Mouse (Mus musculus): ENCODE data around the gene Nup210l.

The Nup210l gene

GRCm38 (mm10) chr3:90103938-90104337 lies at the start of gene Nup210l:
Nup210l (plus strand) TSS chr3:90104132.
- DNase-seq = no peak

GRCm38 (mm10) chr3:90061549-90061948 lies 42.4 kb upstream of the Nup210l start:
- DNase-seq = no peak

- DNase-seq = peak; percentile 41
Observed at GRCm38 (mm10) chr3:90062539-90062938, 41.4 kb upstream of the Nup210l start.

DNA sequence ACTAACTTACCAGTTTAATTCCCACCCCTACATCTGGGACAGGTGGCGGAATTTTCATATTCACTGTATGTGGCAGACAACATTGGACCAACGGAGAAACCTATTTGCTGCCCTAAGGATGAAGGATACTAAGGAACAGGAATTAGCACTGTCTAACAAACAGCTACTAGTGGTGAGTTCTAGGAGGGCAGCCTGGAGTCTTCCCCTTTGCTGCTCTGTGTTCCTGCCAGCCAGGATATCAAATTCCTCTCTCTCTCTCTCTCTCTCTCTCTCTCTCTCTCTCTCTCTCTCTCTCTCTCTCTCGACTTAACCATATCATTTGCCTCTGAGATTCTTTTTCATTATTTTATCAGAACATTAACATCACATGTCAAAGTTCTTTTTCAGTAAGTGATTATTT lies 39.5 kb upstream of the Nup210l start:
- DNase-seq = no peak

DNA sequence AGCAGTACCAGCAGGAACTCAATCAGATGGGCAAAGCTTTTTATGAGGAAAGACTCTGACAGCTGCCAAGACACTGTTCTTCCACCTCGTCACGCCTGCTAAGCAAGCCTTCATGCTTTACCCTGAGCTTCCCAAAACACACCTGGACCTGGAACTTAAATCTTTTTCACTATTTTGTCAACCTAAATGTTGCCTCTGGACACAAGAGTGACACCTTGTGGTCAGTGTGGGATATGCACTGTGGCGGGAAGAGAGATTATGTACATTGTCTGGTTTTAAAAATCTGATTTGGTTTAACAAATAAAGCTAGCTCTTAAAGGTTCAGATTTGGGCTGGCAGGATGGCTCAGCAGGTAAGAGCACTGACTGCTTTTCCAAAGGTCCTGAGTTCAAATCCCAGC lies 38.4 kb upstream of the Nup210l start:
- peak; percentile 68 for DNase-seq

DNA sequence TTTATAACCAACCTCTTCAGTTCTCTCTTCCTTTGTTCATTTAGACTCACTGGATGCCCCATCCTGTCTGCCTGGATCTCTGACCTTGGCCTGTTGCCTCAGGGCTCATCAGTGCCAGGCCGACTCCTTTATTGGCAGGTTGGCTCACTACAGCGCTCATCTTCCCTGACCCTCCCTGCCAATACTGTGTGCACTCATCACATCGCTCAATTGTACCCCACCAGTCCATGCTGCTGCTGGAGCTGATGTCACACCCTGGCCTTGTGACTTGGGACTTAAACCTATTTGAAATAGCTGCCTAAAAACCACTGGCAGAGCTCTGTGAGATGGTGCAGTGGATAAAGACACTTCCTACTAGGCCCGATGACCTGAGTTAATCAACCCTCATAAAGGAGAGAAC lies 36.1 kb upstream of the Nup210l start:
- DNase-seq = no peak

DNA sequence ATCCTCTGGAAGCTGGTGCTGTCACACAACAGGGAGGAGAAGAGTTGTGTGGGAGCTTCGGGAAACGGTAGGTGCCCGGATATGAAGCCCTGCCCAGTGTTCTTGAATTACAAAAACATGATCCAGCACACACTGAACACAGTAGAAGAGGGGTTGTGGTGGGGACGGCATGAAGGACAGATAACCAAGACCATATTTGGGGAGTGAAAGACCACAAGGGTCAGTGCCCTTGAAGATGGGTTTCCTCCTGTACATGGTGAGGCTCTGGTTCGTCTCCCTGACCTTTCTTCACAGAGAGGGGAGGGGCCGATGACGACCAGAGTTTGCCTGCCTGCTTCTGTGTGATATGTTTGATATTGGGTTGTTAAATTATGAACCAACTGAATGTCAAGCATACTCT lies 34.2 kb upstream of the Nup210l start:
- no peak for DNase-seq

DNA sequence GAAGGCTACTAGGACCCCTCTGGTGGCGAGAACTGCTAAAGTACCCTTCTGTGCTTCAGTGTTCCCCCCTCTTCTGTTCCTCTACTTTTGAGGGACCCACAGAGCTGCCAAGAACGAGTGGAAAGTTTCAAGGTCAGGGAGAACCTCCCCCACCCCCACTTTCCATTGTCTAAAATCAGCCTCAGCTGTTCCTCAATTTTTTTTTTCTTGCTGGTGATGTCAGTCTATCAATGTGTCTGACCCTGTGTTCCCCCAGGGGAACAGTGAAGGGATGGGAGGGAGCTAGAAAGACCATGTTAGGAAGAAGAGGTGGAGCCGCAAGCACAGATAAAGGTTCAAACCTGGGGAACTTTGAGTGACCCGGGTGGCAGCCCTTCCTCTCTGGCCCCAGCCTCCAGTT lies 31.6 kb upstream of the Nup210l start, which contains the start of gene Tpm3:
Gene Tpm3 (plus strand): TSS at position 356 of the 400 bp plus-strand sequence.
- DNase-seq = no peak

DNA sequence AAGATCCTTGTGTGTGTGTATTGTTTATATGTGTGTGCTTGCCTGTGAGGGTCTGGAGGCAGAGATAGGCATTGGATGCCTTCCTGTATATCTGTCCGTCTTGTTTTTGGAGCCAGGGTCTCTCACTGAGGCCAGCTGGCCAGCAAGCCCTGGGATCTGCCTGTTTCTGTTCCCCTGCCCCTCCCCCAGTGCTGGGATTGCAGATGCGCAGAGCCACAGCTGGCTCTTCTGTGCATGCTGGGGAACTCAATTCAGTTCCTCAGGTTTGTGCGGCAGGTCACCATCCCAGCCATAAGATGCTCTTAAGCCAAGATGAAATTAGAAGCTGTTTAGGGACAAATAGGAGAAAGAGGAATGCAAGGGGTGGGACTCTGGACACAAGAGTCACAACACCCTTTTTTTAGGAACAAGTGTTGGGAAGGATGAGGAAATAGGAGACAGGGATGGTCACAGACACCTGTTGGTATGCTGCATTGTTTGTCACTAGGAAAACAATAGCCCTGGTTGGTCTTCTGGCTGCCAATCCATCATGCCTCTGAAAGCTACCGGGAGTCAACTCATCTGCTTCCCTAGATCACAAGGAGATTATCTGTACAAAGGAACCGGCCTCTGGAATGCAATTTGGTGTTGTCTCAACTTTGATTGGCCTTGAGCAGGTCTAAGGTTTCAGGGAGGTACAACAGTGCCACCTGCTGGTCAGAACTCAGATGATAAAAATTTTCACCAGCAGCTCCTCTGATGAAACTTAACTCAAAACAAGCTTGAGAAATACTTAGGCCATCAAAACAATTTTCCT lies 26.8 kb upstream of the Nup210l start:
- DNase-seq = peak; percentile 93

DNA sequence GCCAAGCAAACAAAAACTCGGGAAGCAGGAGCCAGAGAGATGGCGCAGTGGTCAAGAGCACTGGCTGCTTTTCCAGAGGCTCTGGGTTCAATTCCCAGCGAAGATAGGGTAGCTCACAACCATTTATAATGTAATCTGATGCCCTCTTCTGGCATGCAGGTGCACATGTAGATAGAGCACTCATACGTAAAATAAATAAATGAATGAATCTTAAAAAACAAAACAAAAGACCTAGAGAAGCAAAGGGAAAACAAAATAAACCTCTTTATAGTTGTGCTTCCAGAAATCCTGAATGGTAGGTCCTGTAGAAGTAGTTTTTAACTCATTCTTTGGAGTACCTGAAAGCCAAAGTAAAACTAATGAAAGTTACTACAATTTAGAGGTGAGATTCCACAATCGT lies 25.7 kb upstream of the Nup210l start:
- no peak for DNase-seq

DNA sequence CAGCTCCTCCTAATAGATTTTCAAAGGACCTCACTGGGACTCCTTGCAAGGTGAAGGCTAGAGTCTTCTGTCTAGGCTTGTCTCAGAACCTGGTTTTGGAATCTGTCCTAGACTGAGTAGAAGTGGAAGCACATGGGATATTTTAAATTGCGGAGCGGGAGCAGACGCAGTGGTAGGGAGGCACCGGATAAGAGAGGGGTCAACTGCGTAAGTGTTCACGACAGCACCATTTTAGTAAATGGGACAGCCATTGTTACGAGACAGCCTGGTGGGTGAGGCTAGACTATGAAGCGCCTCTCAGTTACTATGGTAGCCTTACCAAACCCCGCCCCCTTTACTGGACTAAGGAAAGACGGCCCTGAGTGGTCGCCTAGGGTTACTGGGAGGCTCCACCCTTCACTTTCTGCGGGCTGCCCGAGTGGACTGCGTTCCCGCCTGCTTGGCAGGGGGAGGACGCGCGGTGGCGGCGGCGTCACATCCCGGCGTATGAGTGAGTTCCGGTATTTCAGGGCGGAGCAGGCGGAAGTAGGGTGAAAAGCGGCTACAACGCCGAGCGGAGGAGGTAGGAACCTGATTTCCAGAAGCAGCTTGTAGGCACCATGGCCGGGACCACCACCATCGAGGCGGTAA lies 24.7 kb upstream of the Nup210l start:
- DNase-seq = peak; percentile 99

DNA sequence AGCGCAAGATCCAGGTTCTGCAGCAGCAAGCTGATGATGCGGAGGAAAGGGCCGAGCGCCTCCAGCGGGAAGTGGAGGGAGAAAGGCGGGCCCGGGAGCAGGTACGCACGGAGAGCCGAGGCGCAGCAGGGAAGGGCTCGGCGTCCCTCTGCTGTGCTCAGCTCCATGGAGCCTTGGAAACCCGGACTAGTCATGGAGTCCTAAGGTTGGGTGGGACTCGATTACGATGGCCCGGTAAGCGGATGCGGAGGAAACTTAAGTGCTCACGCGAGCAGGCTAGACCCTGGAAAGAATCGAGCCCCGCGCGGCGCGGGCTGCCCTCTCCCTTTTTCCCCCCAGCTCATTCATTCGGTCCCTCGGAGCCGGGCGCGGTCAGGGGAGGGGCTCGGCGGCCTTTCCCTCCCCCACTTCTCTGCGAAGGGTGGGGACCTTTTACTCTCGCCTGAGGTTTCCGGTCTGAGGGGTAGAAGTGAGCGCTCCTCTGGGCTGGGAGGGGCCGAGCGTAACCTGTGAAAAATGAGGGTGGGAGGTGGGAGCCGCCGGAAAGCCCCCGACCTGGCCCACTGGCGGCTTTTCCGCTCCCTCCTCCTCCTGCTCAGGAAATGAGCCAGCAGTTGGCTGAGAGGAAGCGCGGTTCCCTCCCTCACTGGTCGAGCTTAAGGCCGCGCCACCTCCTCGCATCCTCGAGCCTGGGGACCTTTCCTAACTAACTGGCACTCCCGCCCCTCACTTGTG lies 24.0 kb upstream of the Nup210l start:
- peak; percentile 66 for DNase-seq

DNA sequence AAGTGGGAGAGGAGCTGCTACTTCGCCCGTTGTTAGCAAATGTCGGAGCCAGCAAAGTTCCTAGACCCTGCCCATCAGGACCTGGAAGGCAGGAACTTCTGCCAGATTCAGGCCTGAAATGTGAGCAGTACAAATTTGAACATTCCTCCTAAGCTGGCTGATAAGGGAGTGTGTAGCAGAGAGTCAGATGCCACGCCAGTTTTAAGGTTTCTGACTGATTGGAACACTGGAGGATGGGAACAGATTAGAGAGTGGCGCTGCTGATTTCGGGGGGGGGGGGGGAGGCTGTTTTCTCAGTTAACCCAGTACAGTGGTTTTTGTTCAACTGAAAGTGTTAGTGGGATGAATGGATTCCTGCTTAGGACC lies 23.5 kb upstream of the Nup210l start:
- DNase-seq = no peak

- DNase-seq = no peak
Observed at GRCm38 (mm10) chr3:90081365-90082240, 22.3 kb upstream of the Nup210l start.

GRCm38 (mm10) chr3:90083034-90083433 lies 20.9 kb upstream of the Nup210l start:
- no peak for DNase-seq

DNA sequence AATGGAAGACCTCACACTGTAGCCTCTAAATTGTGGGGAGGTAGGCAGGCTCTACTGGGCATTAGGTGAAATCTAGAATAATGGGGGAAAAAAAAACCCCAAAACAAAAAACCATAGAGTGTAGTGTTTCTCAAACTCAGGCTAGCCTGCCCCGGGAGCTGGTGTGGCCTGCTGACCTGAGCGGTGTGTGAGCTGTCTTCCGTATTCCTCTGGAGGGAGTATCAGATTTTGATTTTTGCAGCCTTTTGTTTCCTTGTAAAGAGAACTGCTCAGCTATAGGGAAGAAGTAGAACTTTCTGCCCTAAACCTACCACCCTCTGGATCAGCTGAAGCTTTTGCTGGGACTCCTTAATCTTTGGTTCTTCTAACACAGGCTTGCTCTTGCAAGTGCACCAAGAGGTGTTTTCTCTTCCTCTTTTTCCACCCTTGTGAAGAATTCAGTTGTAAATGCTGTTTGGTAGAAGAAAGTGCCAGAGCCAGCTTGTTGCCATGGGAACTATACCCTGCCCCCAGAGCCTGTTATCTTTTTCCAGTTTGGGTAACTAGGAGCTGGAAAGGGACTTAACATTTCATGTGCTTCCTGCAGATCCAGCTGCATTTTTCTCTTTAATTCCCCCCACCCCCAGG lies 20.1 kb upstream of the Nup210l start:
- DNase-seq = no peak

DNA sequence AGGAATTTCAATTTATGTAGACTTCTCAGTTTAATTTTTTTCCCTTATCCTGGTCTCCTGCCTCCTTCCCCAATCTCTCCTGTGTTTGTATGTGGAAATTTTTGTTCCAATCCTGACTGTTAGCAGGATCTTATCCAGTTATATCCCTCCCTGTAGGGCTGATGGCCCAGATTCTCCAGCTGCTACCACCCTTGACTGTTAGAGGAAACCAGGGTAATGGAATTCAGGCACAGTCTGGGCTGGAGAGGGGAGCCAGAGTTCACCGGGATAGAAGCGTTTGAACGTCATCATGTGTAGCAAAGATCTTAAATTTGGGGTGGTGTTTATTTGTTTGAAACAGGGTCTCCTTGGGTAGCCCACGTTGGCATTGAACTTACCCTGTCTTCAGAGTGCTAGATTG lies 19.1 kb upstream of the Nup210l start:
- no peak for DNase-seq

- no peak for DNase-seq
Observed at GRCm38 (mm10) chr3:90085281-90085680, 18.7 kb upstream of the Nup210l start.

DNA sequence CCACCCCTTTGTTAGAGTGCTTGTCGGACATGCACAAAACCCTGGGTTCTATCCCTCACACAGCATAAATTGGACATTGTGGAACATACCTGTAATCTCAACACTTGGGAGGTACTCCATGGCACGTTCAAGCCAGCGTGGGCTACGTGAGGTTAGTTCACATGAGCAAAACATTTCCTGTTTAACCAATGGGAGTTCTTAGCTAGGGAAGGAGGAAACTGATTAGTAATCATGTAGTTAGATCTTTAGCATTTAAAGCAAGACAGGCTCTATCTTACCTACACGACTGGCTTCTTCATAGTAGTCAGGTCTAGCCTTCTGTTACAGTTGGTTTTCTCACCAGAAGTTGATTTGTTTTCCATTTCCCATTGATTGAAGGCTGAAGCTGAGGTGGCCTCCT lies 17.9 kb upstream of the Nup210l start:
- DNase-seq = no peak

- no peak for DNase-seq
Observed at GRCm38 (mm10) chr3:90088617-90089016, 15.3 kb upstream of the Nup210l start.

- no peak for DNase-seq
Observed at GRCm38 (mm10) chr3:90090892-90091291, 13.0 kb upstream of the Nup210l start.

DNA sequence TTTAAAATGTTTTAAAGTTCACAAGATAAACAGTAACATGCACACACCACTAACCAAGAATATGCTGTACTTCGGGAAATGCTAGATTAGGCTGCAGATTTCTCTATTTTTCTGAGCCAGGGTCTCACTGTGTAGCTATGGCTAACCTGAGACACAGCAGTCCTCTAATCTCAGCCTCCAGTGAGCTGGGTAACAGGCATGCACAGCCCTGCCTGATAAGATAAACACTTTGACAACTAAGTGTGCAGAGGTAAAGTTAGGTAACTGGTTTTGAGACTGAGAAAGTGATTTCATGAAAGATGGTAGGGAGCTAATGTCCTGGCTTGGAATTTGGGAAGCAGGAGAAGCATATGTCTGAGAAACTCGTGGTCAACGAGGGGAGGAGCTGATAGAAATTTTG lies 9.5 kb upstream of the Nup210l start:
- DNase-seq = no peak
